ENCODE assay signal across 15 mouse cellular contexts in genomic region chr12:11226529-11227268, GRCm38 (mm10). TPM values are rescaled to one million over a fixed set of nuclear protein-coding genes. Genes with fewer than 3 reads are reported as not detected.
DNase-seq lines count a peak whose midpoint lies in the region; ATAC-seq lines count a peak whose summit lies in the region.
"Had no signal": no experiment of that assay in that cellular context is flagged by ENCODE, and none has a peak within 500 bp of the region (broad histone marks: within the 10 kb centered on the region; RNA-seq: fewer than 3 reads in every experiment).

No protein-coding gene starts in this region.

- no peak overlapping the region for H3K4me2 ChIP-seq in limb, embryonic 12.5 days
- H3K4me2 ChIP-seq: liver, embryonic 13.5 days; midbrain, embryonic 12.5 days; neural tube, embryonic 13.5 days; stomach, embryonic 15.5 days had no signal

- no peak for ATAC-seq in limb, embryonic 12.5 days (ENCODE audit: insufficient number of reproducible peaks, insufficient read depth, low FRiP score, low TSS enrichment, low read depth)

- DNase-seq in adrenal gland, adult 2 months, result peak; percentile 28
- no peak for DNase-seq in adrenal gland, postnatal 25 days
- DNase-seq in limb, embryonic 10.5 days (ENCODE audit: low spot score), result no peak
- peak; percentile 36 for DNase-seq in kidney, adult 9 months
- peak; percentile 14 for DNase-seq in mesoderm, embryonic 11.5 days (ENCODE audit: low read depth, low spot score)
- no peak for DNase-seq in thymus, adult 18-20 months
- DNase-seq in layer of hippocampus, postnatal 14 days (ENCODE audit: low spot score in 2 of 2), result no peak
- DNase-seq: liver, embryonic 13.5 days had no signal

- no peak overlapping the region for H3K4me3 ChIP-seq in limb, embryonic 12.5 days (replicated peaks)
- no peak overlapping the region for H3K4me3 ChIP-seq in limb, embryonic 10.5 days
- H3K4me3 ChIP-seq: forebrain, embryonic 10.5 days; liver, embryonic 13.5 days; midbrain, embryonic 12.5 days; neural tube, embryonic 13.5 days; stomach, embryonic 15.5 days had no signal

- no peaks in the 10 kb centered on the region for H3K9me3 ChIP-seq in limb, embryonic 12.5 days
- no peaks in the 10 kb centered on the region for H3K9me3 ChIP-seq in limb, embryonic 10.5 days (replicated peaks)
- H3K9me3 ChIP-seq: forebrain, embryonic 10.5 days; liver, embryonic 13.5 days; midbrain, embryonic 12.5 days; neural tube, embryonic 13.5 days; stomach, embryonic 15.5 days had no signal

- WGBS in limb, embryonic 12.5 days, result 57% methylated on average over 5 of the region's 5 CpGs
- WGBS in limb, embryonic 10.5 days, result 64% methylated on average over 5 of the region's 5 CpGs

- H3K4me1 ChIP-seq in limb, embryonic 12.5 days (replicated peaks), result peaks cover 5% of the 10 kb centered on the region; the same call in 1 of the 2 replicates
- H3K4me1 ChIP-seq in limb, embryonic 10.5 days, result peaks cover 17% of the 10 kb centered on the region
- H3K4me1 ChIP-seq: liver, embryonic 13.5 days; stomach, embryonic 15.5 days had no signal

- H3K36me3 ChIP-seq in limb, embryonic 12.5 days, result no peaks in the 10 kb centered on the region
- H3K36me3 ChIP-seq in limb, embryonic 10.5 days, result no peaks in the 10 kb centered on the region
- H3K36me3 ChIP-seq: forebrain, embryonic 10.5 days; liver, embryonic 13.5 days; midbrain, embryonic 12.5 days; neural tube, embryonic 13.5 days; stomach, embryonic 15.5 days had no signal

- H3K27ac ChIP-seq in limb, embryonic 12.5 days, result peak overlapping the region; percentile 25; the same call in 1 of the 2 replicates
- H3K27ac ChIP-seq in limb, embryonic 10.5 days, result no peak overlapping the region
- H3K27ac ChIP-seq: forebrain, embryonic 10.5 days; liver, embryonic 13.5 days; midbrain, embryonic 12.5 days; neural tube, embryonic 13.5 days; stomach, embryonic 15.5 days had no signal

- no peak overlapping the region for H3K9ac ChIP-seq in limb, embryonic 12.5 days (replicated peaks)
- H3K9ac ChIP-seq: liver, embryonic 13.5 days; midbrain, embryonic 12.5 days; neural tube, embryonic 13.5 days; stomach, embryonic 15.5 days had no signal

- H3K27me3 ChIP-seq in limb, embryonic 12.5 days, result no peaks in the 10 kb centered on the region
- H3K27me3 ChIP-seq in limb, embryonic 10.5 days (ENCODE audit: low read depth, poor library complexity, severe bottlenecking), result no peaks in the 10 kb centered on the region
- H3K27me3 ChIP-seq: liver, embryonic 13.5 days; midbrain, embryonic 12.5 days; neural tube, embryonic 13.5 days; stomach, embryonic 15.5 days had no signal

RNA-seq across cellular contexts. Expression of gene Msgn1, which starts 17.9 kb away (rescaled TPM):
- not detected for total RNA-seq in adrenal gland, adult 2 months (2021)
- polyA plus RNA-seq in adrenal gland, adult 2 months (2012; rRNA removed), result not detected in 2 replicates
- not detected in 2 replicates for total RNA-seq in adrenal gland, postnatal 25 days (2021)
- not detected in 2 replicates for polyA plus RNA-seq in limb, embryonic 12.5 days (2016; fragmentation: Nextera tagmentation; extraction: Ambion mirVana)
- 0.26 TPM in 1 of 2 replicates, not detected in the other for polyA plus RNA-seq in limb, embryonic 10.5 days (2016; fragmentation: Nextera tagmentation; extraction: Ambion mirVana)
- not detected for total RNA-seq in layer of hippocampus, postnatal 14 days (2021)
- total RNA-seq: gastrocnemius, postnatal 4 days had no signal
- polyA plus RNA-seq: forebrain, embryonic 10.5 days; intestine, embryonic 14.5 days; liver, embryonic 13.5 days; midbrain, embryonic 12.5 days; neural tube, embryonic 13.5 days; stomach, embryonic 15.5 days had no signal

RNA-seq across cellular contexts. Expression of gene Gen1, which starts 38.9 kb away (rescaled TPM):
- 1 to 10 TPM in 1 of 2 experiments, under 1 TPM in 1; 0.86 to 1.6 TPM for total RNA-seq in adrenal gland, adult 2 months (2021)
- polyA plus RNA-seq in adrenal gland, adult 2 months (2012; rRNA removed), result not detected in 2 replicates
- total RNA-seq in adrenal gland, postnatal 25 days (2021), result 4.9 and 5.8 TPM in 2 replicates
- polyA plus RNA-seq in limb, embryonic 12.5 days (2016; fragmentation: Nextera tagmentation; extraction: Ambion mirVana), result 13.1 and 14.3 TPM in 2 replicates
- 21.9 and 23.1 TPM in 2 replicates for polyA plus RNA-seq in limb, embryonic 10.5 days (2016; fragmentation: Nextera tagmentation; extraction: Ambion mirVana)
- total RNA-seq in layer of hippocampus, postnatal 14 days (2021), result 1 to 10 TPM; 1.5 to 2.9 TPM

RNA-seq across cellular contexts. Expression of gene Smc6, which starts 39.0 kb away (rescaled TPM):
- 10 to 100 TPM; 23.3 to 29.0 TPM for total RNA-seq in adrenal gland, adult 2 months (2021)
- polyA plus RNA-seq in adrenal gland, adult 2 months (2012; rRNA removed), result 1.0 and 1.1 TPM in 2 replicates
- total RNA-seq in adrenal gland, postnatal 25 days (2021), result 36.7 and 44.5 TPM in 2 replicates
- 158 and 161 TPM in 2 replicates for polyA plus RNA-seq in limb, embryonic 12.5 days (2016; fragmentation: Nextera tagmentation; extraction: Ambion mirVana)
- polyA plus RNA-seq in limb, embryonic 10.5 days (2016; fragmentation: Nextera tagmentation; extraction: Ambion mirVana), result 137 and 143 TPM in 2 replicates
- 10 to 100 TPM; 31.3 to 34.1 TPM for total RNA-seq in layer of hippocampus, postnatal 14 days (2021)

Comparison
In these comparisons a context has a peak if more than half of its experiments do, and no peak if none do; other contexts are left out.
1. DNase-seq: peak in adrenal gland, adult 2 months (single experiment), kidney, adult 9 months (single experiment) and mesoderm, embryonic 11.5 days (single experiment); none in adrenal gland, postnatal 25 days (single experiment), limb, embryonic 10.5 days (single experiment), thymus, adult 18-20 months (0 of 2) and layer of hippocampus, postnatal 14 days (0 of 2).